Mouse (Mus musculus): Measurements from ENCODE around the gene Lrr1.
"Not testable (repeated sequence)": the region's sequence is repeated elsewhere in the genome, so short reads cannot be mapped to it uniquely, and the experiment has no call there.

Gene Lrr1

DNA sequence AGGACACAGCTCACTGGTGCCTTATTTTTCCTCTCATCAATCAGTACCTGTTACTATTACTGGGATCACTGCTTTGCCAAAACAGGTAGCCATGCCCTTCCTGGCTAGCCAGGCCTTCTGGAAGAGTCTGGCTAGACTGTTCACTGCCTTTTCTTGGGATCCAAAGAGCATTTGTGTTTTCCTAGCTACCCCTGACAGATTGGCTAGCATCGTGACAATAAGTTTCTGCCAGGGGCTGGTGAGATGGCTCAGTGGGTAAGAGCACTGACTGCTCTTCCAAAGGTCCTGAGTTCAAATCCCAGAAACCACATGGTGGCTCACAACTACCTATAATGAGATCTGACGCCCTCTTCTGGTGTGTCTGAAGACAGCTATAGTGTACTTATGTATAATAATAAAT, 7.9 kb upstream of the Lrr1 start:
- in situ Hi-C loops (cut with MboI; ENCODE audit: low sequenced_read_pairs) = not testable (repeated sequence)

DNA sequence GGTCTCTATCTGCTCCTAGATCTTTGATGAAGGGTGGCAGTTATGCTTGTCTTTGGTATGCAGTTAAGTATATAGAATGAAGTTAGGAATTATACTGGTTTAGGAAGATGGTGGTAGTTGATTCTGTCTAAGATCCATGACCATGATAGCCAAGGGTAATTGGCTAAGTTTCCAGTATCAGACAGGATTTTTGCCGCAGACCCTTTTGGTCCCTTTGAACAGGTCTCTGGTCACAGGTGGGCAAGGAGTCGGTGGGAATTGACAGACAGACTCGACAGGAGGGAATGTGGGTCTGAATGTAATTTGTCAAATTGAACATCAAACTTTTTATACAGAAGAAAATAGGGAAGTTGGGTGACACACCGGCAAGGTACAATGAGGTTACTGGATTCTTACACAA, 5.0 kb upstream of the Lrr1 start:
- in situ Hi-C loops (cut with MboI; ENCODE audit: low sequenced_read_pairs) = not testable (repeated sequence)

DNA sequence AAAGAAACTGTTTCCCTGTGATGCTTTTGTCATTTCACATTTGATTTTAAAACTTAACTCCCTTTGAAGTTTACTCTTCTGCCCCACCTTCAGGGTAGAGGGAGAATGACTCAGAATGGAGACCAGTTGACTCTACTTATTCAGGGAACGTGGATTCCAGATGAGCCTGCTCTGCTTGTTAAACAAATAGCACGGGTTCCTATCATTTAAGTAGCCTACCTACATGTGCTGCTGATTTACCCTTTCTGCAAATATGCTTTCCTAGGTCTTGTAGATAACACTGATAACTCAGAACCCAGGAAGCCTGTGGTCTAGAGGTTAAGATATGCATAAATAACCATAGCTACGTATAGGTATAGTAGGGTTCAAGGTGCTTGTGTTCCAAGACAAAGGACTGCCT, 3.7 kb upstream of the Lrr1 start:
- in situ Hi-C loops (cut with MboI; ENCODE audit: low sequenced_read_pairs) = no loop called here

DNA sequence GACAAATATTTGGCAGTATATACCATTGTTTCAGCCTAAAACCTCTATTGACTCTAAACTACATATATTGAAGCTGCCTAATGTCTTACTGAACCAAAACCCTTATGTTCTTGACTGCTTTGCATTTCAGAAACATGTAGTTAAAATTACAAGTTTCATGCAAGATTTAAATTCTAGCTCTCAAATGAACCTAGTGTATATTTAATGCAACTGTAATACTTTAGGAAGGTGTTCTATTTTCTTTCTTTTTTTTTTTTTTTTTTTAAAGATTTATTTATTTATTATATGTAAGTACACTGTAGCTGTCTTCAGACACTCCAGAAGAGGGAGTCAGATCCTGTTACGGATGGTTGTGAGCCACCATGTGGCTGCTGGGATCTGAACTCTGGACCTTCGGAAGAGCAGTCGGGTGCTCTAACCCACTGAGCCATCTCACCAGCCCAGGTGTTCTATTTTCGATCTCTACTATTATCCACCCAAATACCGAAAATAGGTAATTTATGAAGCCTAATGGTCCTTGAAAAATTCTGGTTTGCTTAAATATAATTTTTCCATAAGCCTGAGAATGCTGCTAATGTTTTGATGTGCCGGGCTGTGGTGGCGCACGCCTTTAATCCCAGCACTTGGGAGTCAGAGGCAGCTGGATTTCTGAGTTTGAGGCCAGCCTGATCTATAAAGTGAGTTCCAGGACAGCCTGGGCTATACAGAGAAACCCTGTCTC, 1.6 kb upstream of the Lrr1 start:
- in situ Hi-C loops (cut with MboI; ENCODE audit: low sequenced_read_pairs) = not testable (repeated sequence)

DNA sequence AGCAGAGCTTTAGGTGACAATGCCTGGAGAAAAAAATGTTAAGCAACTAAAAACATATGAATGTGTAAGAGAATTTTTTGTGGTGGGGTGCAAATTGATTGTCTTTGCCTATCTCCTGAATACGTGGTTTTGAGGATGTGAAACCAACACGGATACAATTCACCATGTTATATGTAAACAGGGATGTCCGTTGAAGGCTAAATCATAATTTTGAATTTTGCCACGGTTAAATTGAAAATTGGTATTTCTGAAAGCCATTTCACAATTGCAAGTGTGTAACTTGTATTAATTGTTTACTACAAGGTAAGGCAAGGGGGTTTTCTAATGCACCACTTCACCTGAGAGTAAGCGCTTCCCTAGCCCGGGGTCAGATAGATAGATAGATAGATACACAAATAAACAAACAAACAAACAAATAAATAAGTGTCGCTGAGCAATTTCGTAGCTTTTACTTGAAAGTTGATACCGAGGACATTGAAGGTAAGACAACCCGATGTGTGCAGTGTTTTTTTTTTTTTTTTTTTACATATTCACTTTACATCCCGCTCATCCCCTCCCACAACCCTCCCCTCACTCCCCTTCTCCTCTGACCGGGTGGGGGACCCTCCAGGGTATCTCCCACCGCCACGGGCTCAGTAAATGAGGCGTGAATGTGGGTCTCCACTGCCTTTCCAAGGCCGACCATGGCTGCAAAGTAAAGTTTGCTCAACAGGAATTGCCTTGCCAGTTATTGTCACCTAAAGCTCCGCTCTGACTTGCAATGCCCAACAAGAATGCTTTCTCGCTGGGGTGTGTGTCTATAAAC, 756 bp upstream of the Lrr1 start:
- in situ Hi-C loops (cut with MboI; ENCODE audit: low sequenced_read_pairs) = no loop called here

DNA sequence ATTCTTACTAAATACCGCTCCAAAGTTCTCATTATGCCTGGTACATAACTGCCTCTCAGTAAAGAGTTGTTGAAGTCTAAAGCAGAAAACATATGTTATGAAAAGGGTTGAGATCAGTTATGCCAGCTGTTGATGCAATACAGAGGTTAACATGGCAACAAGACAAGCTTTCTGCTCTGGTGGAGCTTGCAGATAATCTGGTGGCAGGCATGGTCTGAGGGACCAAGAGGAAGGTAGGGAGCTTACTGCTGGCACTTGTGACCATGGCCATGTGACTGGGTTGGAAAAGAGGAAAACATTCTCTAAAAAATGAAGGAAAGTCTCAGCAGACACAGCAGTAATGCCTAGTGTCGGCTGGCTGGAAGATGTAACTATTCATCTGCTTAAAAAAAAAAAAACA, 2.7 kb downstream of the Lrr1 start:
- in situ Hi-C loops (cut with MboI; ENCODE audit: low sequenced_read_pairs) = no loop called here

DNA sequence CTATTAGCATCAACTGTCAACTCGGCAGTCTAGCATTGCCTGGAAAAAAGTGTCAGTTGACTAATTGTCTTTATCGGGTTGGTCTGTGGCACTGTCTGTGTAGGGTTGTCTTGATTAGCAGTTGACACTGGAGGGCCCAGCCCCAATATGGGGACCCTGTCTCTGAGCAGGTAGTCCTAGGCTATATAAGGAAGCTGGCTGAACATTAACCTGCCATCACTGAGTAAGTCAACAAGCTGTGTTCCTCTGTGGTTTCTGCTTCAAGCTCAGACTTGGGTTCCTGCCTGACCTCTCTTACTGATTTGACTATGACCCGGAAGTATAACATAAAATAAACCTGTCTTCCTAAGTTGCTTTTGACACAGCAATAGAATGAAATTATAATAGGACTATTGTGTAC, 7.4 kb downstream of the Lrr1 start:
- in situ Hi-C loops (cut with MboI; ENCODE audit: low sequenced_read_pairs) = no loop called here

DNA sequence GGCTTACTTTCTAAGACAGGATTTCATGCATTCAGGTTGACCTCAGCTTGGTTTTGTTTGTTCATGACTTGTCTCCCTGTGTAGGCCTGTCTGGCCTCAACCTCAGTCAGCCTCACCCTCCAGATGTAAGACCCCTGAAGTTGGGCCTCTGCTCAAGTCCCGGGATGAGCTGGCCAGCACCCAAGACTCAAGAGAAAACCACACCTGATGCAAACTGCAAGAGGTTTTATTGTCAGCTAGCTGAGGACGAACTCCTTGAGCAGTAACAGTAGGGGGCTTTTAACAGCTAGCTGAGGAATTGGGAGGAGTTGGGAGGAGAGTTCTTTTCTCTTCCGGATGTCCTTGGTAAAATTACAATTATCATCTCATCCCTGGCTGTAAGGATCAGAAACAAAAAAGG, 8.9 kb downstream of the Lrr1 start:
- in situ Hi-C loops (cut with MboI; ENCODE audit: low sequenced_read_pairs) = no loop called here

DNA sequence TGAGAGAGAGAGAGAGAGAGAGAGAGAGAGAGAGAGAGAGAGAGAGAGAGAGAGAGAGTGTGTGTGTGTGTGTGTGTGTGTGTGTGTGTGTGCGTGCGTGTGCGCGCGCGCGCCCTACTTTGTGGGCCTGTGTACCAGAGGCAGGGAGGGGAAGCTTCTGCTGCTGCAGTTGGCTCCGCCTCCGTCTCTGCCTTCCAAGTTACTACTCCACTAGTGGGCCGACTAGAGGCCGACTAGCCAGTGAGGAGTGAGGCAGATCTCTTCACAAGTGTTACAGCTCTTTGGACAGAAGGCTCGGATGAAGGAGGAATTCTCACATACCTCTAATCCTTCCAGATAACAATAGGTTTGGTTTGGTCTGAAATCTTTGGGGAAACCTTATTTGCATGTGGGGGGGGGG, 10.8 kb downstream of the Lrr1 start:
- in situ Hi-C loops (cut with MboI; ENCODE audit: low sequenced_read_pairs) = no loop called here

DNA sequence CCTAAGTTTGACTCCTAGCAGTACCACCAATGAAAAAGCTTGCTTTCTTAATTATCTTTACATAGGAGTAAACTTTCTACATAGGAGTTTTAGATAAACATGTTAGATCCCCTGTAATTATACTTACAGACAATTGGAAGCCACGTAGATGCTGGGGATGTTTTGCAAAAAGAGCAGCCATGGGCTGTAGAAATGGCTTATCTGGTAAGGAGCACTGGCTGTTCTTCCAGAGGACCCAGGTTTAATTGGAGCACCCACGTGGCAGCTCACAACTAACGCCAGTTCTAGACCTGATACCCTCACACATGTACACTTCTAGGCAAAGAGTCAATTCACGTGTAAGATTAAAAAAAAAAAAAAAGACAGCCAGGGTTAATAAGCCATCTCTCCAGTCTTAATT, 13.2 kb downstream of the Lrr1 start:
- in situ Hi-C loops (cut with MboI; ENCODE audit: low sequenced_read_pairs) = no loop called here

DNA sequence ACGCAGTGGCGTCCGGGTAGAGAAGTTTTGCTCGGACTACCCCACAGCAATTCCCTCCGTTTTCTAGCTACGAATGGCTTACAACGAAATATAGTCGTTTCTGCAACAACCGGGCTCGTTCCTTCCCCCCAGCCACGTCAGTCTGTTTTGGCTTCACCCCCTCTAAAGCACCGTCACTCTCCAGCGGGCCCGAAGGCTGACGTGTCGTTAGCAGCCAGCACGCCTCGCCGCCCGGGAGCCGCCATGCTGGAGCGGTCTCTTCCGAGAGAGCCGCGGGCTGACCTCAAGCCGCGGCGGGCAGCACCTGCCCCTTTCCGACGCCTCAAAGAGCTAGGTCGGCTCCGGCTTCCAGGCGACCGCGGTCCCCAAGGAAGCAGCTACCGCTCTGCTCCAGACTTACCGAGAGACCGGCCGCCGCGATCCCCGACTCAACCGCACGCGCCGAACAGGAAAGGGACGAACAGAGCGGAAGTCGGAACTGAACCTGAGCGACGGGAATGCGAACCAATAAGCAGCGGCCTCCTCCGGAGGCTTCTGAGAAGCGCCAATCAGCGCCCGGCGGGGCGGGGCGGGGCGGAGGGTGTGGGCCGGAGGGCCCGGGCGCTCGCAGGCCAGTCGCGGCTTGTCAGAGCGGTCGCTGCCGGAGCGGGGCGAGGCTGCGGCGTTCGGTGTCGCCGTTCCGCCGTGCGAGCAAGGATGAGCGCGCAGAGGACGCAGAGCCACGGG, 15.1 kb downstream of the Lrr1 start, which contains the start of the genes Rpl36al and Mgat2:
Gene Rpl36al, minus strand, starts transcription at position 501 of the 726 bp plus-strand sequence.
Gene Mgat2, plus strand, starts transcription at position 575 of the 726 bp plus-strand sequence.
- in situ Hi-C loops (cut with MboI; ENCODE audit: low sequenced_read_pairs) = no loop called here

DNA sequence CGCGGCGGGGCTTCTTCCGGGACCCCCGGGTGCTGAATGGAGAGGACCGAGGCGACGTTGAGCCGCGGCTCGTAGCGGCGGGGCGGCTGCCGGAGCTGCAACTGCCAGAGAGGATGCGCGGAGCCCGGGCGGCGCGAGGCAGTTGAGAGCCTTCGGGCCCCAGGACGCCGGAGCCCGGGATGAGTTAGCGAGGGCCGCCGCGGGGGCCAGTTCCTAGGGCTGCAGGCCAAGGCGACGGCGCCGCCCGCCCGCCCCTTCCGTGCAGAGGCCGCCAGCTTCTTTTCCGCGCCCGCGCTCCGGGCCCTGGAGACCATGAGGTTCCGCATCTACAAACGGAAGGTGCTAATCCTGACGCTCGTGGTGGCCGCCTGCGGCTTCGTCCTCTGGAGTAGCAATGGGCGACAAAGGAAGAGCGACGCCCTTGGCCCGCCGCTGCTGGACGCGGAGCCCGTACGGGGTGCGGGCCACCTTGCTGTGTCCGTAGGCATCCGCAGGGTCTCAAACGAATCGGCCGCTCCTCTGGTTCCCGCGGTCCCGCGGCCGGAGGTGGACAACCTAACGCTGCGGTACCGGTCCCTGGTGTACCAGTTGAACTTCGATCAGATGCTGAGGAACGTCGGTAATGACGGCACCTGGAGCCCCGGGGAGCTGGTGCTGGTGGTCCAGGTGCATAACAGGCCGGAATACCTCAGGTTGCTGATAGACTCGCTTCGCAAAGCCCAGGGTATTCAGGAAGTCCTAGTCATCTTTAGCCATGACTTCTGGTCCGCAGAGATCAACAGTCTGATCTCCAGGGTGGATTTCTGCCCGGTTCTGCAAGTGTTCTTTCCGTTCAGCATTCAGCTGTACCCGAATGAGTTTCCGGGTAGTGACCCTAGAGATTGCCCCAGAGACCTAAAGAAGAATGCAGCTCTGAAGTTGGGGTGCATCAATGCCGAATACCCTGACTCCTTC, 16.0 kb downstream of the Lrr1 start:
- in situ Hi-C loops (cut with MboI; ENCODE audit: low sequenced_read_pairs) = no loop called here

DNA sequence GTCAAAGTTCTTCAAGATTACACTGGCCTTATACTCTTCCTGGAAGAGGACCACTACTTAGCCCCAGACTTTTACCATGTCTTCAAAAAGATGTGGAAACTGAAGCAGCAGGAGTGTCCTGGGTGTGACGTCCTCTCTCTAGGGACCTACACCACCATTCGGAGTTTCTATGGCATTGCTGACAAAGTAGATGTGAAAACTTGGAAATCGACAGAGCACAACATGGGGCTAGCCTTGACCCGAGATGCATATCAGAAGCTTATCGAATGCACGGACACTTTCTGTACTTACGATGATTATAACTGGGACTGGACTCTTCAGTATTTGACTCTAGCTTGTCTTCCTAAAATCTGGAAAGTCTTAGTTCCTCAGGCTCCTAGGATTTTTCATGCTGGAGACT, 16.8 kb downstream of the Lrr1 start:
- in situ Hi-C loops (cut with MboI; ENCODE audit: low sequenced_read_pairs) = no loop called here

DNA sequence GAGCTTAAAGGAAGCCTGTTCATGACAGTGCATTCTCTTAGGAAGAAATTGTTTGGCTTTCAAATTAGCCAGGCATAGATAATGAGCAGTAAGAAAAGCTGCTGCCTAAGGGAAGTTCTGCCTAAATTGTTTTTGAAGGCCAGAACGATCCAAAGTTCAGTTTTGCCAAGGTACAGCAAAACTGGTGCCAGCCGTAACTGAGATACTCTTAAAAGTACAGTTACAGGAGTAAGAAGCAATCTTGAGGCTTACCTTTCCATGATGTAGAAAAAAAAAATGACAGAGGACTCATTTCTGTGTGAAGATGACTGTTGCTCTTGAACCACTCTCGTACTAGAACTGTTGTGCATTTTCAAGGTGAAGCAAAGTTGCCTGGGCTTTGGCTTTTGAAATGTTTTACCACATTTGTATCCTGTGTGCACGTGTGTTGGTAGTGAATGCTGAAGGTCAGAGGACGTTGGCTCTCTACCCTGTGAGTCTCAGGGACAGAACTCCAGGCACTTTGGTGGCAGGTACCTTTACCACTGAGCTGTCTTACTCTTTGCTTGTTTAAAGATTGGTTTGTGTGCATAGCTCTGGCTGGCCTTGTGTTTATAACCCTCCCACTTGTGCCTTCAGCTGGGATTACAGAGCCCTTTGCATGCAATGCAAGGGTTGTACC, 18.3 kb downstream of the Lrr1 start:
- in situ Hi-C loops (cut with MboI; ENCODE audit: low sequenced_read_pairs) = no loop called here

DNA sequence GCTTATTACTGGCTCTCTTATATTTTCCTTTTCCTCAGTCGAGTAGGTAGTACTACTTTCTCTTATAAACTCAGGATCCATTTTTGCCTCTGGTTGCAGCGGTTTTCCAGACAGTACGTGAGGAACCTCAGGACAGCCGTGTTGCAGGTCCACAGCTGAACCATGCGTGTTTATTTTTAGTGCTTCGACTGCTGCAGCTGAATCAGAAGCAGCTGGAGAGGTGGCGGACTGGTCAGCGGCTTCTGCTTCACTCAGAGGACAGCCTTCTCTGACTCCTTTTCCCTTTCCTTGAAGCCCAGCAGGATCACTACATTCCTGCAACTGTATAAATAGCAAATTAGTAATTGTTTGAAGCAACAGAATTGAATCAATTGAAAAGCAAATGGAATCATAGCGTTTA, 21.5 kb downstream of the Lrr1 start:
- in situ Hi-C loops (cut with MboI; ENCODE audit: low sequenced_read_pairs) = no loop called here

DNA sequence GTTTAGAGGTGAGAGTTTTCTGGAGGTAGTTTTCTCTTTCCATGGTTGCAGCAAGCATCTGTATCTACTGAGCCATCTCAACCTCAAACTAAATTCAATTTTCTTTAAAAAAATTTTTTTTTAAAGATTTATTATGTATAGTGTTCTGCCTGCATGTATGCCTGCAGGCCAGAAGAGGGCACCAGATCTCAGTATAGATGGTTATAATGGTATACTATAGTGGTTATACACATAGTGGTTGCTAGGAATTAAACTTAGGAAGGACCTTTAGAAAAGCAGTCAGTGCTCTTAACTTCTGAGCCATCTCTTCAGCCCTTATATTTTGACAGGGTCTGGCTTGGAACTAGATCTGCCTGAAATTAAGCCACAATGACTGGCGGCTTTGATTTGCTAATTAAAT, 21.9 kb downstream of the Lrr1 start:
- in situ Hi-C loops (cut with MboI; ENCODE audit: low sequenced_read_pairs) = no loop called here

DNA sequence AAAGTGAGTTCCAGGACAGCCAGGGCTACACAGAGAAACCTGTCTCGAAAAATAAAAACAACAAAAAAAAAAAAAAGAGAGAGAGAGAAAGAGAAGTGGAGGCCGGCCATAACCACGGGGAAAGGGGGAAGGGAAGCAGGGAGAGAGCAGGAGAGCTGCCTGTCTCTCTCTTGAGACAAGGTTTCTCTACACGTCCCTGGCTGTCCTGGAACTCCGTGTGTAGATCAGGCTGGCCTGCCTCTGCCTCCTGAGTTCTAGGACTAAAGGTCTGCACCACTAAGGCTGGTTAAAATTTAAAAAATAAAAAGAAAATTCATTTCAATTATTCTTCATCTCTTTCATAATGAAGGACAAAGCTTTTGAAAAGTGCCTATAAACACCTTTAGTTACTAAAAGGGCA, 22.8 kb downstream of the Lrr1 start:
- in situ Hi-C loops (cut with MboI; ENCODE audit: low sequenced_read_pairs) = no loop called here

DNA sequence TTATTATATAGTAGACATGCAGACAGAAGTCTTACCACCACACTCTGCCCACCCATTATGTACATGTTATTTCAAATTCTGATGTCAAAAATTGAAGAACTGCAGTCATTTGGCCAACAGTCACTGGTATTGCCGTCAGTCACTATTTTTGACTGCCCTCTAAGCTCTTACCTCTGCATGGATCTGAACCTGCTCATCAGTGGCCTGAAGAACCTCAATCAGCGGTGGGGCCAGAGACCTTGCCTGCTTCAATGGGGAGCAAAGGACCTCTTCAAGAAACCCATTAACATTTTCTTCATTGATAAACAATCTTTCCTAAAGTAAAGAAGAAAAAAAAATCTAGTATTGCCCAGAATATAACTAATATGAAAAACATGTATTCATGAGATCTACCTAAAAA, 24.0 kb downstream of the Lrr1 start:
- in situ Hi-C loops (cut with MboI; ENCODE audit: low sequenced_read_pairs) = no loop called here

DNA sequence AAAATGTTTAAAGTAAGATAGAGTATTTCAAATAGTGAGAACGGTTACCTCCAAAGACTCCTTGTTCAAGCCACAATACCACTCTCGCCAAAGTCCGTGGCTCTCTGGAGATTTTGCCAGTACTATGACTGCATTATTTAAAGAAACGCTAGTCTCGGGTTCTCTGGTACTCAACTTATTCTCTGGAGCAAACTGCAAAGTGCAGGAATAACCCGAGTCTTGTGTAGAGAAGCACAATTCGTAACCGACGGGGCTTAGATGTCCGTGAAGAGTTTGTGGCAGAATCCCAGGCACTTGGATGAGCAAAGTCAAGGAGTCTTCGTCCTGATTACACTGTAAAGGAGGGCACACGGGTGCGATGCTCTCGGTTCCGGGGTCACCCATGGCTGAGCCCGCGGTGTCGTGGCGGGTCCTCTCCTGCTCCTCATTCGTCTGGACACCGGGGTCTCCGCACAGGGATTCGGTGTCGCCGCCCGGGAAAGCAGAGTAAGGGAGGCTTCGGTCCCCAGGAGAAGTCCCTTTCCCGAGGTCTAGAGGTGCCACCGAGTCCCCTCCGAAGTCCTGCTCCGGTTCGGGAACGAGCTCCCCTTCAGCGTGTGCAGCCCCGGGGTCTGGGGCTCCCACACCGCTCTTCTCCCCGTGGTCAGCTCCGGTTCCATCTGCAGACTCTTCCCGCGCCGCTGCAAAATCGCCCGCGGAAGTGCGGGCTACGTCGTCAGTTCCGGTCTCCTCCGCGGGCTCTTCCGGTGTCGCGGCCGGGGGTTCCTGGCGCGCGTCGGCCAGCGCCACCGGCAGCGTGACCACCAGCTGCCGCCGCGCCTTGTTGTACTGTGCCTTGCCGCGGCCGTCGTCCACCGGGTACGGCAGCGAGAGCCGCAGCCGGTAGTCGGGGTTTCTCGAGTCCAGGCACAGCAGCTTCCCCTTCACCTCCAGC, 28.1 kb downstream of the Lrr1 start, which contains the start of gene Gm49383:
Gene Gm49383, minus strand, starts transcription at position 661 of the 934 bp plus-strand sequence.
- in situ Hi-C loops (cut with MboI; ENCODE audit: low sequenced_read_pairs) = no loop called here

All from CH12F3 (cell line).